Mouse (Mus musculus) limb, embryonic 13.5 days (tissue): Measurements from ENCODE around the gene Rbm20. TPM values are rescaled to one million over a fixed set of nuclear protein-coding genes. Genes with fewer than 3 reads are reported as not detected.
A peak's percentile ranks its signal among the peaks of the same experiment; 100 is the strongest.

Experiments used
- ATAC-seq: fragments of 200-750 bp; cut with Nextera tagmentation; 2 replicates; pipeline ENCODE4 v1.8.0; 2017; ENCODE audit warnings: low read depth, moderate number of reproducible peaks, moderate TSS enrichment; ENCODE audit not compliant: low FRiP score
- H3K27ac ChIP-seq: fragments of 300-500 bp; sonication (generic); 2 replicates; pipeline ENCODE4 v1.5.1; 2015; ENCODE audit warnings: inconsistent platforms, mild to moderate bottlenecking, moderate library complexity
- H3K27me3 ChIP-seq: fragments of 300-500 bp; sonication (generic); 2 replicates; pipeline ENCODE4 v1.6.1; 2015; ENCODE audit warnings: mild to moderate bottlenecking, inconsistent platforms
- H3K36me3 ChIP-seq: fragments of 300-500 bp; sonication (generic); 2 replicates; pipeline ENCODE4 v1.6.1; 2015; ENCODE audit warnings: inconsistent platforms, mild to moderate bottlenecking, moderate library complexity
- H3K4me1 ChIP-seq: fragments of 300-500 bp; sonication (generic); 2 replicates; pipeline ENCODE4 v1.6.1; 2015; ENCODE audit warnings: inconsistent platforms
- H3K4me2 ChIP-seq: fragments of 300-500 bp; sonication (generic); replicated peaks from 2 replicates; pipeline ENCODE4 v1.6.1; 2015; ENCODE audit warnings: inconsistent platforms, mild to moderate bottlenecking, moderate library complexity
- H3K4me3 ChIP-seq: fragments of 300-500 bp; sonication (generic); 2 replicates; pipeline ENCODE4 v1.5.1; 2015; ENCODE audit warnings: moderate library complexity, mild to moderate bottlenecking, inconsistent platforms
- H3K9ac ChIP-seq: fragments of 300-500 bp; sonication (generic); 2 replicates; pipeline ENCODE4 v1.6.1; 2015; ENCODE audit warnings: mild to moderate bottlenecking, inconsistent platforms
- H3K9me3 ChIP-seq: fragments of 300-500 bp; sonication (generic); 2 replicates; pipeline ENCODE4 v1.6.1; 2016; ENCODE audit warnings: inconsistent platforms
- whole genome bisulfite sequencing: fragments of 180-500 bp; shearing (Covaris S2); methylation state at CpG from one replicate; pipeline ENCODE4 v1.1.7; 2015; 5-methylcytosine and 5-hydroxymethylcytosine counted together
- polyA plus RNA-seq: library from polyadenylated mRNA; unstranded; fragments of >200 nt; fragmentation: Nextera tagmentation; extraction: Ambion mirVana; gene quantifications from 2 replicates; pipeline ENCODE4 v1.2.1, GENCODE M21; 2015

Gene Rbm20
- polyA plus RNA-seq, 1 experiment from 2014 or later = 5.1 TPM

DNA sequence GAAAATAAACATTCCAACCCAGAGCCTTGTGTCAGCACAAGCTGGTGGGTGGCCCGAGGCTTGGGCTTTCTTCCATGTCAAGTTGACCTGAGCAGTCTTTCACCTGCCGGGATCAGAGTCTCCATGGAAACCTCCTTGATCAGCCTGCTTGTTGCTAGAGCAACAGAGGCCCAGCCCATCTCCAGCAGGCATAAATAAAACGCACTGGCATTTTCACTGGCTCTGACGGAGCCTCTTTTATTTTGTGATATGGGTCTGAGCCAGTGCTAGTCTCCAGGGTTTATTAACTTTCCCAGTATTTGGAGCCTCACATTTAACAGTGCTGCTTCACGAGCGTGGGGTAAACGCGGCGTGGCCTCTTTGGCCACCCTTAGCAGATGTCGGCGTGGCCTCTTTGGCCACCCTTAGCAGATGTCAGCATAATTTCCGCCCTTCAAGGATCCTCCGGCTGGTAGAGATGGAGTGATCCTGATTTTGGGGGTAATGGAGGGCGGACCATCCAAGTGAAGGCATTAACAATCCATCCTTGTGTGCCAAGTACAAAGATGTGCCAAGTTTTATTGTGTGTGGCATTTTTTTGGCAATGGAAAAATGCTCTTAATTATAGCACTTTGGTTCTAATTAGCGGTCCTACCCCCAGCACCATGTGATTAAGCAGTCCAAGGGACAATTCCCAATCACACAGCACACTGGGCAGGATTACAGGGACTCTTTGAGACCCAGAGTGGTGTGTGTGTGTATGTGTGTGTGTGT lies 175.8 kb downstream of the Rbm20 start:
- Histone ChIP-seq H3K9ac (no peak overlapping the region), H3K9me3 (no peaks in the 10 kb centered on the region), H3K4me1 (peaks cover 56% of the 10 kb centered on the region), H3K4me3 (no peak overlapping the region), H3K27me3 (no peaks in the 10 kb centered on the region), H3K4me2 (peak overlapping the region; percentile 49), H3K36me3 (no peaks in the 10 kb centered on the region), H3K27ac (peak overlapping the region; percentile 79)
- peak; percentile 85 for ATAC-seq
- WGBS = 24% methylated on average over 15 of the region's 15 CpGs

DNA sequence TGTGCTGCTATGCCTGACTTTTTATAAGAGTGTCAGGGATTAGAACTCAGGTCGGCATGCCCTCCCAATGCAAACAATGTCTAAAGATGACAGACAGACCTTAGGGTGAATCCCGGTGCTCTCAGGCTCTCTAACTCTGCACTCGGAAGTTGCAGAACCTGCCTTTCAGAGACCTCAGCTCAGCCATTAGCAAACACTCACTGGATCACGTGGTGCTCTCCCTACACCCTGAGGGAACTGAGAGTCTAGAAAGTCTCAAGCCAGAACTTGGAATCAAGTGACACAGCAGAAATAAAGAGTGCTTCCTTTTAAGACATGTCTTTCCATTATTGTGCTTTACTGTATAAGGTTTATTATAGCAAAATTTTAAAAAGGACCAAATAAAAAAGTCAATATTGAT lies 177.9 kb downstream of the Rbm20 start:
- WGBS = 70% methylated on average over 4 of the region's 4 CpGs
- no peak overlapping the region for H3K4me2 ChIP-seq
- ATAC-seq = no peak

DNA sequence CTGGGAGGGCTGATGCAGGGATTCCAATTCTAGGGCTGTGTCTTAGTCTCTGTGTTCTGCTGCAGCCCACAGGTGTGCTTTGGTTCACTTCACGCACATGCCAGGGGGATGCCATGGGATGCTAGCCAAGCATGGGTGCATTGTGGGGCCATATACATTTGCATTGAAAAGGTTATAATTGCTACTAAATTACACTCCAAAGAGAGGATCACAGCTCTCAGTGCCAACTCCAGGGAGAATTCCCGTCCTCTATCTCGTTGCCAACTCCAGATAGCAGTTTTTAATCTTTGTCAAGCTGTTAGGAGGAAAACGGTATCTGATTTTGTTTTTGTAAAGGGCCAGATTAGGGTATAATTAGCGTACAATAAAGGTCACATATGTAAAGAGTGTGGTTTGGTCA lies 178.7 kb downstream of the Rbm20 start:
- H3K4me2 ChIP-seq = no peak overlapping the region
- no peak overlapping the region for H3K9ac ChIP-seq
- H3K9me3 ChIP-seq = no peaks in the 10 kb centered on the region
- no peak for ATAC-seq
- H3K27me3 ChIP-seq = no peaks in the 10 kb centered on the region
- 85% methylated on average over 5 of the region's 5 CpGs for WGBS
- H3K27ac ChIP-seq = no peak overlapping the region
- H3K4me1 ChIP-seq = peaks cover 66% of the 10 kb centered on the region
- H3K36me3 ChIP-seq = no peaks in the 10 kb centered on the region
- H3K4me3 ChIP-seq = no peak overlapping the region

More for the DNA sequence above, 177.9 kb downstream of the Rbm20 start:
- Histone ChIP-seq H3K9me3 (no peaks in the 10 kb centered on the region), H3K27ac (no peak overlapping the region), H3K9ac (no peak overlapping the region), H3K27me3 (no peaks in the 10 kb centered on the region), H3K36me3 (no peaks in the 10 kb centered on the region), H3K4me1 (peaks cover 67% of the 10 kb centered on the region), H3K4me3 (no peak overlapping the region)

DNA sequence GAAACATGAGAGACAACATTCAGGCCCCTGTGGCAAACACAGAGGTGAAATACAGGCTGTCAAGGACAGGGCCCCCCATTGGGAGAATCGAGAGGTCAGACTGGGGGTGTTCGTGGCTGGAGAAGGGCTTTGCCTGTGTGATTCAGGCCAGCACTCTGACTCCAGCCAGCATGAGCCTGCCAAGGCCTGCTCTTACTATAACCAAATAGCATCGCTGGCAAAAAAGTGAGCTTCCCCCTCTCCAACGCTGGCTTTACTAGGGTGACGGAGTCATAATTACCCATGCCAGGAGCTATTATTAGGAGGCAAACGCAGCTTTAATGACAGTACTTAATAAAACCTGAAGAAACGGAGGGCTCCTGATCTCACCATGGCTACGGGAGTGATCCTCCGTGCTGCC lies 179.7 kb downstream of the Rbm20 start:
- 48% methylated on average over 9 of the region's 9 CpGs for WGBS
- no peak overlapping the region for H3K4me2 ChIP-seq
- no peak overlapping the region for H3K27ac ChIP-seq
- no peaks in the 10 kb centered on the region for H3K9me3 ChIP-seq
- H3K9ac ChIP-seq = no peak overlapping the region
- ATAC-seq = no peak
- peaks cover 56% of the 10 kb centered on the region for H3K4me1 ChIP-seq
- H3K27me3 ChIP-seq = no peaks in the 10 kb centered on the region
- H3K4me3 ChIP-seq = no peak overlapping the region
- H3K36me3 ChIP-seq = no peaks in the 10 kb centered on the region

DNA sequence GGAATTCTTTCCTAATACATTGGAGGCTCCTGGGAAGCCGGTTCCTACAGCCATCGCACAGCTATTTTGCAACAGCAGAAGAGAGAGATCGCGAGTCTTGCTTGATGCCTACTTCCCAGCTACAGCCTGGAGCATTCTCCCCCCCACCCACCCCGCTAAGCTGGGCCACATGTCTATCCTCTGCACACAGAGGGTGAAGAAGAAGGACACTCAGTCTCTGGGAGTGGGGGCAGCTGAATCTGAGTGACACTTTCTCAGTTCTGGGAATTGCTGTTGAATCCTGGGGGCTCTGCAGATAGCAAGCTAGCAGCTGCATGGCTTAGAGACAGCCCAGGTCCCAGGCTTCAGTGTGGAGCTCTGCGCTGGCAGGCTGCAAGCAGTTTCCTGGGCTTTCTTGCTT lies 180.9 kb downstream of the Rbm20 start:
- Histone ChIP-seq H3K9me3 (no peaks in the 10 kb centered on the region), H3K4me1 (peaks cover 44% of the 10 kb centered on the region), H3K4me3 (no peak overlapping the region), H3K27me3 (no peaks in the 10 kb centered on the region), H3K4me2 (no peak overlapping the region), H3K36me3 (no peaks in the 10 kb centered on the region), H3K27ac (no peak overlapping the region), H3K9ac (no peak overlapping the region)
- WGBS = 66% methylated on average over 6 of the region's 6 CpGs
- peak; percentile 35; the same call in 1 of the 2 replicates for ATAC-seq

DNA sequence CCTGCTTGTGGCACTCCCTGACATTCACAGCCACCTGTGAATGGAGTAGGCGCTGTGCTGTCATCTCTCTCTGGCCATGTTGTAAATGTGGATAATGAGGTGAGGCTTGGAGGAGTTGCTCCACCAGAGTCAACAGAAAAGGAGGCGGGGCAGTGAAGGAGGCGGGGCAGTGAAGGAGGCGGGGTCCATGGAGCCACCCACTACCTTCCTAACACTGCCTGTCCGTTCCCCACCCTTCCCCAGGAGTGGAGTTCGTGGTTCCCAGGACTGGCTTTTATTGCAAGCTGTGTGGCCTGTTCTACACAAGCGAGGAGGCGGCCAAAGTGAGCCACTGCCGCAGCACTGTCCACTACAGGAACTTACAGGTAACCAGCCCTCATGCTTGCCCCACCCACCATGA lies 182.0 kb downstream of the Rbm20 start:
- peaks cover 33% of the 10 kb centered on the region for H3K4me1 ChIP-seq
- H3K36me3 ChIP-seq = no peaks in the 10 kb centered on the region
- no peaks in the 10 kb centered on the region for H3K27me3 ChIP-seq
- H3K9me3 ChIP-seq = no peaks in the 10 kb centered on the region
- no peak overlapping the region for H3K4me3 ChIP-seq
- 18% methylated on average over 9 of the region's 9 CpGs for WGBS
- no peak overlapping the region; the same call in 1 of the 2 replicates for H3K27ac ChIP-seq
- H3K9ac ChIP-seq = no peak overlapping the region
- peak overlapping the region; percentile 28 for H3K4me2 ChIP-seq
- ATAC-seq = peak; percentile 42; the same call in 1 of the 2 replicates

DNA sequence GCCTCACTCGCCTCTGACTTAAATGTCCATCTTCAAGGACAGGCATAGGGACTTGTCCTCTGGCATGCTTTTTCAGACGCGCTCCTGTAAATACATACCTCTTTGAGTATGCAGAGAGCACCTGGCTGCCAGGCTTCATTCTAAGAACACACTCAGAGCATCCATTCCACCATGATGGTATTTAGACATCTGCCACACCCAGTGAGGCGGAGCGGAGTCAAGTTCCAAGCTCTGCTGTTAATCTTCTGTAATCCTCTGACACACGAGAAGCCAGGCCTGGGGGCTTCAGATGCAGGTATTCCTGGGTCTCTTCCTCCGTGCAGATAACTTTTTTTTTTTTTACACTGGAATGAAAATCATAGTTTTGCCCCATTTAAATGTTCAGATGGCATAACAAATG lies 182.5 kb downstream of the Rbm20 start:
- Histone ChIP-seq H3K36me3 (no peaks in the 10 kb centered on the region), H3K9me3 (no peaks in the 10 kb centered on the region), H3K4me3 (no peak overlapping the region), H3K9ac (no peak overlapping the region), H3K27me3 (no peaks in the 10 kb centered on the region), H3K27ac (no peak overlapping the region; the same call in 1 of the 2 replicates), H3K4me2 (peak overlapping the region; percentile 28), H3K4me1 (peaks cover 32% of the 10 kb centered on the region)
- 42% methylated on average over 7 of the region's 7 CpGs for WGBS
- ATAC-seq = no peak

DNA sequence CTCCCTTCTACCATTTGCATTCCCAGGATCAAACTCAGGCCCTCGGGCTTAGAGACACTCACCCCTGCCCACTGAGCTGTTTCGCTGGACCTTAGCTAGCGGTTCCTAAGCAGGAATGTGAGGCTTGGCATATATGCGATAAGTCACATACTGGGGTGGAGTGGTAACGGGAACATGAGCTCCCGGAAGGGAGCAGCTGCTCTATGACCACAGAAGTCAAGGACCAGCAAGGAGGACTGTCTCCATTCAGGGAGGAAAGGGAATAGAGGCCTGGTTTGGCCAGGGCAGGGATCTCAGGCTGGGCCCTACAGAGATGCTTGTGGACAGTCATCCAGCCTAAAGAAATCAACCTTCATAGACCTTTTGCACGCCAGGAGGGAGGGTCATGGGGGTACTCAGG lies 184.2 kb downstream of the Rbm20 start:
- Histone ChIP-seq H3K27me3 (no peaks in the 10 kb centered on the region), H3K4me1 (peaks cover 32% of the 10 kb centered on the region), H3K27ac (no peak overlapping the region), H3K9ac (no peak overlapping the region), H3K4me3 (no peak overlapping the region), H3K9me3 (no peaks in the 10 kb centered on the region), H3K36me3 (no peaks in the 10 kb centered on the region), H3K4me2 (no peak overlapping the region)
- ATAC-seq = no peak
- WGBS = 75% methylated on average over 7 of the region's 7 CpGs

DNA sequence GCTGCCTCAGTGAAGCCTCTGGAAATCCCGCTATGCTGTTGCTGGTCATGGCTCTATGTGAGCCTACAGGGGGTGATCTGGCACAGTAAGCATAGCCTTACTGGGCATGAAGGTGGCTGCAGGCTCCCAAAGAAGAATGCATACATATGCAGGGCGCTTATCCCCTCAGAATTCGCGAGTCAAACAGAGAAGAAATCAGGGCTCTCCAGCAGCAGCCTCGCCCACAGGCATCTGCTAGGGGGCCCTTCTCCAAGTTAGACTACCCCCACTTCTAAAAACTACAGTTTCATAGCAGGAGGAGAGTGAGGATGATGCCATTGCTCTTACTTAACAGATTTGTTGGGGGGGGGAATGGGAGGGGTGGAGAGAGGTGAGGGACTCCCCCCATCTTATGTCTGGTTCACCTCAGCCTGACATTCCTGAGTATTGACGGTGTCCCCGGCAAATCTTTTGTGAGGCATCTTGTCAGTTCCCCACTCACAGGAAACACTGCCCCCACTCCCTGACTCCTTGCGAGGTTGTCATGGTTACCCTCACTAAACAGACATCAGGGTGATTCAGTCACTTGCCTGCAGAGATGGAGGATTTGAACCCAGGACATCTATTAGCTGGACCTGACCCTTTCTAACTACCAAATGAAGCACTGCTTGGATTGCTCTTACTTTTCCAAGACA lies 185.6 kb downstream of the Rbm20 start:
- no peak for ATAC-seq
- Histone ChIP-seq H3K4me3 (no peak overlapping the region), H3K4me1 (peaks cover 23% of the 10 kb centered on the region), H3K4me2 (no peak overlapping the region), H3K9ac (no peak overlapping the region), H3K36me3 (no peaks in the 10 kb centered on the region), H3K9me3 (no peaks in the 10 kb centered on the region), H3K27ac (no peak overlapping the region), H3K27me3 (no peaks in the 10 kb centered on the region)
- 76% methylated on average over 8 of the region's 8 CpGs for WGBS

DNA sequence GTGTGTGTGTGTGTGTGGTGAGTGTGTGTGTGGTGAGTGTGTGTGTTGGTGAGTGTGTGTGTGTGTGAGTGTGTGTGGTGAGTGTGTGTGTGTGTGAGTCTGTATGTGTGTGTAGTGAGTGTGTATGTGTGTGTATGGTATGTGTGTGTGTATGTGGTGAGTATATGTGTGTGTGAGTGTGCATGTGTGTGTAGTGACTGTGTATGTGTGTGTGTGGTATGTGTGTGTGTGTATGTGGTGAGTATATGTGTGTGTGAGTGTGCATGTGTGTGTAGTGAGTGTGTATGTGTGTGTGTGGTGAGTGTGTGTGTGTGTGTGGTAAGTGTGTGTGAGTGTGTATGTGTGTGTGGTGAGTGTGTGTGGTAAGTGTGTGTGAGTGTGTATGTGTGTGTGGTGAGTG lies 190.1 kb downstream of the Rbm20 start:
- Histone ChIP-seq H3K4me1 (no peaks in the 10 kb centered on the region), H3K36me3 (no peaks in the 10 kb centered on the region), H3K4me3 (no peak overlapping the region), H3K4me2 (no peak overlapping the region), H3K27ac (no peak overlapping the region), H3K9ac (no peak overlapping the region), H3K9me3 (no peaks in the 10 kb centered on the region), H3K27me3 (no peaks in the 10 kb centered on the region)
- no peak for ATAC-seq

DNA sequence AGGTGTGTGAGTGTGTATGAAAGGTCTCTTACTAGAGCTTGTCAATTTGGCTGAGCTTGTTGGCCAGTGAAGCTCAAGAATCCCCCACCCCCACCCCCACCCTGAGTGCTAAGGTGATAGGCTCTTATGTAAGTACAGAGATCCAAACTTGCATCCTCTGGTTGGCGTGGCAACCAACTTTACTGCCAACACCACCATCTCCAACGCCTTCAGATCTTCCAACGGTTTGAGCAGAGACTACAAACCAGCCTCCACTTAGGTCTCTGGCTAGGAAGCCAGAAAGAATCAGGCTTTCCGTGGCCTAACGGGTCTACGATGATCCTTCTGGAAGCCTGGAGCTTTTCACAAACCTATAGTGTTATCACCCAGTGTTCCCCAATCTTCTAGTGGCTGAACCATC lies 191.0 kb downstream of the Rbm20 start:
- no peaks in the 10 kb centered on the region for H3K4me1 ChIP-seq
- no peak overlapping the region for H3K27ac ChIP-seq
- ATAC-seq = no peak
- H3K27me3 ChIP-seq = no peaks in the 10 kb centered on the region
- H3K9me3 ChIP-seq = no peaks in the 10 kb centered on the region
- H3K4me2 ChIP-seq = no peak overlapping the region
- H3K9ac ChIP-seq = no peak overlapping the region
- no peaks in the 10 kb centered on the region for H3K36me3 ChIP-seq
- no peak overlapping the region for H3K4me3 ChIP-seq
- WGBS = 80% methylated on average over 6 of the region's 6 CpGs

DNA sequence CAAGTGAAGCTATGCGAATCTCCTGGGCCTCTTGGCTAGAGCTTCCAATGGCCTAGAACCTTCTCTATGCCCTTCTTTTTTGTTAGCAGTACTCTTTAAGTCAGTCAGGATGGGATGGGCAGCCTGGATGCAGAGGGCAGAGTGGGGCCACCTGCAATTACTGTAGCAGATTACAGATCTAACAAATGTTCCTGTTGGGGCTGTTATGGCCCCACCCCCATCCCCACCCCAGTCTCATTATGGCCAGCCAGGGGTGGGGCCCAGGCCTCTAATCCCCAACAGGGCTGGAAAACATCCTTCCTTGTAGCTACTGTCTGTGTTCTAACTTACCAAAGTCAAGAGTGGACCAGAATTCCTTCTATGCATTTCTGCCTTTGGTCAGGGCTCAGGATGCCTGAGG lies 191.7 kb downstream of the Rbm20 start:
- no peak overlapping the region for H3K4me3 ChIP-seq
- no peak overlapping the region for H3K27ac ChIP-seq
- no peaks in the 10 kb centered on the region for H3K9me3 ChIP-seq
- H3K4me1 ChIP-seq = no peaks in the 10 kb centered on the region
- no peaks in the 10 kb centered on the region for H3K27me3 ChIP-seq
- no peak for ATAC-seq
- no peak overlapping the region for H3K9ac ChIP-seq
- H3K4me2 ChIP-seq = no peak overlapping the region
- 88% methylated on average over 1 of the region's 1 CpGs for WGBS
- H3K36me3 ChIP-seq = no peaks in the 10 kb centered on the region
